Mouse (Mus musculus) cortical plate, adult 2 months (tissue): ENCODE measurements around the gene Med27.

ENCODE experiments used
- CTCF ChIP-seq: fragments of 200-500 bp; IDR thresholded peaks from 2 replicates; pipeline ENCODE4 v1.5.1; 2011; ENCODE audit warnings: mild to moderate bottlenecking, control low read depth, low read length; ENCODE audit not compliant: insufficient read depth; ENCODE audit errors: extremely low read depth
- POLR2A ChIP-seq: fragments of 200-500 bp; IDR thresholded peaks from 2 replicates; pipeline ENCODE4 v1.6.1; 2011; ENCODE audit warnings: mild to moderate bottlenecking, low read length, control low read depth; ENCODE audit not compliant: insufficient read depth; ENCODE audit errors: extremely low read depth

GRCm38 (mm10) chr2:29372176-29372575 is 25.6 kb downstream of the Med27 start:
- TF ChIP-seq CTCF (no peak), POLR2A (no peak)
